Mouse (Mus musculus) gastrocnemius, postnatal 14 days (tissue): ENCODE measurements around the gene Btg1-ps2. TPM values are rescaled to one million over a fixed set of nuclear protein-coding genes. Genes with fewer than 3 reads are reported as not detected.
"Not testable (repeated sequence)": the region's sequence is repeated elsewhere in the genome, so short reads cannot be mapped to it uniquely, and the experiment has no call there.

Source experiments
- DNase-seq: peaks from one replicate; pipeline ENCODE4 v3.0.0; 2021; ENCODE audit warnings: mixed read lengths
- intact Hi-C: fragments of 180-260 bp; cut with DNase I; formaldehyde crosslinking; loops from one replicate; pipeline ENCODE4 v1.15.1; 2025; ENCODE audit warnings: low total_unique reads
- long read RNA-seq, 2 experiments: library from polyadenylated mRNA; stranded (forward); transcript quantifications; one replicate each; pipeline ENCODE4 v2.0.0; 2021
- total RNA-seq, 2 experiments: library from RNA; stranded (reverse); gene quantifications; 2 replicates each; pipeline ENCODE4 v1.2.3; 2021

Btg1-ps2 gene
- not detected for total RNA-seq
- long read RNA-seq, experiment 1, result 0 reads
- long read RNA-seq, experiment 2, result 0 reads

- DNase-seq, intact Hi-C loops: not testable (repeated sequence)
Measured at GRCm38 (mm10) chrX:38043014-38043413, at the start of gene Btg1-ps2. Gene Btg1-ps2, minus strand, starts transcription at chrX:38043114.

- no peak for DNase-seq
- intact Hi-C loops, result no loop called here
Measured at GRCm38 (mm10) chrX:38085041-38085440, 42.1 kb upstream of the Btg1-ps2 start, which contains the start of gene Rhox11. Gene Rhox11, minus strand, starts transcription at chrX:38085141.

GRCm38 (mm10) chrX:38084226-38084625, 41.3 kb upstream of the Btg1-ps2 start:
- peak; percentile 18 for DNase-seq
- intact Hi-C loops, result no loop called here

GRCm38 (mm10) chrX:38066175-38066574, 23.3 kb upstream of the Btg1-ps2 start, which contains the start of gene Rhox10:
Gene Rhox10, plus strand, starts transcription at chrX:38066475.
- no peak for DNase-seq
- intact Hi-C loops, result no loop called here

GRCm38 (mm10) chrX:38061544-38061943, 18.6 kb upstream of the Btg1-ps2 start:
- intact Hi-C loops, result no loop called here
- no peak for DNase-seq

- intact Hi-C loops, result no loop called here
- no peak for DNase-seq
Measured at GRCm38 (mm10) chrX:38039666-38040065, 3.2 kb downstream of the Btg1-ps2 start.

- intact Hi-C loops, result no loop called here
- DNase-seq, result no peak
Measured at GRCm38 (mm10) chrX:38033841-38034240, 9.1 kb downstream of the Btg1-ps2 start.

GRCm38 (mm10) chrX:38018597-38018996, 24.3 kb downstream of the Btg1-ps2 start, which contains the start of gene Btg1-ps1:
Gene Btg1-ps1, minus strand, starts transcription at chrX:38018815.
- intact Hi-C loops, DNase-seq: not testable (repeated sequence)

- intact Hi-C loops, result no loop called here
- DNase-seq, result no peak
Measured at GRCm38 (mm10) chrX:38008756-38009155, 34.2 kb downstream of the Btg1-ps2 start.

Other genes with a start within 250 kb of the Btg1-ps2 start
- not detected for gene Rhox5, start 238.3 kb downstream of the Btg1-ps2 start, total RNA-seq
- not detected for gene Rhox6, start 216.2 kb downstream of the Btg1-ps2 start, total RNA-seq
- not detected for gene Rhox7a, start 211.4 kb downstream of the Btg1-ps2 start, total RNA-seq
- not detected for gene Rhox8, start 164.2 kb downstream of the Btg1-ps2 start, total RNA-seq
- gene Rhox7b, start 145.9 kb downstream of the Btg1-ps2 start, total RNA-seq, result not detected
- not detected for gene Rhox9, start 141.3 kb downstream of the Btg1-ps2 start, total RNA-seq
- not detected for gene Btg1-ps1, start 24.3 kb downstream of the Btg1-ps2 start, total RNA-seq
- gene Rhox10, start 23.4 kb upstream of the Btg1-ps2 start, total RNA-seq, result not detected
- not detected for gene Rhox11, start 42.0 kb upstream of the Btg1-ps2 start, total RNA-seq
- gene Rhox12, start 67.8 kb upstream of the Btg1-ps2 start, total RNA-seq, result not detected
- gene Rhox13, start 78.1 kb upstream of the Btg1-ps2 start, total RNA-seq, result not detected
- gene Zbtb33, start 146.7 kb upstream of the Btg1-ps2 start, total RNA-seq, result 1 to 10 TPM; 6.8 to 7.3 TPM
- 1 to 10 TPM; 2.8 to 4.4 TPM for gene Tmem255a, start 209.3 kb upstream of the Btg1-ps2 start, total RNA-seq